ENCODE assay signal across 8 mouse cellular contexts in the genomic region with DNA sequence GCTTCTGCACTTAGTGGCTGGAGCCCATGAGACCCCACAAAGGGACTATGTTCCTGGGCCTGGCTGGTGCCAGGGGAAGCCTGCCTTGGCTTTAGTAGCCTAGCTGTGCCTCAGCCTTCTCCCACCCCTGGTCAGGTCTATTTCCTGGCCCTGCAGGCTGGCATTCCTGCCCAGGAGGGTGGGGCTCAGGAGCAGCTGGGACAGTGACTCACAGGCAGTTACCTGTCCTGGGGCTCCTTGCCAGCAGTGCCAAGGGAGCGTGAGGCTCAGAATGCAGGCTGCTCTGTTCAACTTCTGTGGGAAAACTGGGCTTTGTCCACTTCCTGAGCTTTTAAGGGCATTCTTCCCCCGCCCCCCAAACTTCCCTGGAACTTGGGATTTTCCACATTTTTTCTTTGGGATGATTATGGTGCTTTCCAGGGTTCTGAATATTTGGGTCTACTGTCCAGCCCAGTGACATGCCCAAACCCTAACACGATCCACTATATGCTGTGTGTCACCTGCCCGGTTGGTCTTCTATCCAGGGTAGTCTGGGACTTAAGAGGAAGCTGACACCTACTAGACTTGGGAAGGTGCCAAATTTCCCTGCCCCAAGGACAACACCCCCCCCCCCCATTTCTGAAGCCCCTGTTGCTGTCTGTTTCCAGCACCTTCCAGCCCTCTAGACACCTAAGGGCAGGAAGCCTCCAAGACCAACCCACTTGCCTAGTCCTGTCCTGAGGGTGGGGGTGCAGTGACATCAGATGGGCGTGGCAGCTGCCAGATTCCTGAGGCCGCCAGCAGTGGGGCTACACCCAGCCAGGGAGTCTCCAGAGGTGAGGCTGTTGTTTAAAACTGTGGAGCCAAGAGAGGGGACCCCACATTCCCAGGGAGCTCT. TPM values are rescaled to one million over a fixed set of nuclear protein-coding genes. Genes with fewer than 3 reads are reported as not detected.
DNase-seq lines count a peak whose midpoint lies in the region; ATAC-seq and TF ChIP-seq lines count a peak whose summit lies in the region.

No protein-coding gene starts in this region.

- WGBS in kidney, embryonic 16.5 days: 65% methylated on average over 6 of the region's 6 CpGs
- WGBS in kidney, adult 2 months: 64% methylated on average over 6 of the region's 6 CpGs
- WGBS in liver, embryonic 15.5 days (ENCODE audit: insufficient replicate concordance): 39% methylated on average over 6 of the region's 6 CpGs
- 81% methylated on average over 6 of the region's 6 CpGs for WGBS in midbrain, postnatal 0 days

- no peak overlapping the region for H3K4me2 ChIP-seq in kidney, embryonic 16.5 days (replicated peaks; ENCODE audit: low read depth, low read length)
- no peak overlapping the region for H3K4me2 ChIP-seq in liver, embryonic 15.5 days
- no peak overlapping the region for H3K4me2 ChIP-seq in midbrain, postnatal 0 days (ENCODE audit: low read depth, low read length, poor library complexity, severe bottlenecking)

- H3K9ac ChIP-seq in kidney, embryonic 16.5 days (replicated peaks; ENCODE audit: low read length): no peak overlapping the region
- H3K9ac ChIP-seq in liver, embryonic 15.5 days: no peak overlapping the region
- H3K9ac ChIP-seq in midbrain, postnatal 0 days (replicated peaks; ENCODE audit: low read length, poor library complexity, severe bottlenecking): no peak overlapping the region

- H3K9me3 ChIP-seq in kidney, embryonic 16.5 days (ENCODE audit: low read length): no peaks in the 10 kb centered on the region
- no peaks in the 10 kb centered on the region for H3K9me3 ChIP-seq in liver, embryonic 15.5 days (replicated peaks)
- H3K9me3 ChIP-seq in midbrain, postnatal 0 days (ENCODE audit: low read length): no peaks in the 10 kb centered on the region

- no peak for TF ChIP-seq CTCF in kidney, adult 2 months (conservative IDR thresholded peaks at IDR 0.05; ENCODE audit: insufficient read depth, insufficient read length, low read depth, low read length)
- no peak for TF ChIP-seq CTCF in midbrain, postnatal 0 days (IDR thresholded peaks at IDR 0.05)

- no peaks in the 10 kb centered on the region; the same call in 1 of the 2 replicates for H3K4me1 ChIP-seq in kidney, embryonic 16.5 days (ENCODE audit: insufficient read depth, low read length)
- H3K4me1 ChIP-seq in kidney, adult 2 months (ENCODE audit: control insufficient read depth, insufficient read depth, low read length): no peaks in the 10 kb centered on the region
- 0 out of 2 replicates have a peak, but pooled peaks cover 5% of the 10 kb centered on the region for H3K4me1 ChIP-seq in liver, embryonic 15.5 days (replicated peaks)
- H3K4me1 ChIP-seq in midbrain, postnatal 0 days (ENCODE audit: insufficient read depth, low read length): no peaks in the 10 kb centered on the region

- no peak for DNase-seq in kidney, adult 2 months
- DNase-seq in cerebellum, adult 9-11 months: peak; percentile 65
- peak; percentile 89 for DNase-seq in urinary bladder, postnatal 14 days (ENCODE audit: low spot score)
- no peak for DNase-seq in layer of hippocampus, adult 9-10 months (ENCODE audit: low spot score)
- no peak for DNase-seq in midbrain, postnatal 0 days (ENCODE audit: low spot score)
- DNase-seq in adrenal gland, postnatal 14 days: no peak

- no peaks in the 10 kb centered on the region for H3K36me3 ChIP-seq in kidney, embryonic 16.5 days (ENCODE audit: insufficient read depth, low read length)
- H3K36me3 ChIP-seq in kidney, adult 2 months (ENCODE audit: control insufficient read depth, insufficient read depth, low read length): no peaks in the 10 kb centered on the region
- H3K36me3 ChIP-seq in liver, embryonic 15.5 days (replicated peaks): no peaks in the 10 kb centered on the region
- H3K36me3 ChIP-seq in midbrain, postnatal 0 days (ENCODE audit: insufficient read depth, low read length): no peaks in the 10 kb centered on the region

- peak; percentile 66; the same call in 1 of the 2 replicates for ATAC-seq in kidney, embryonic 16.5 days (ENCODE audit: low FRiP score, low TSS enrichment)
- ATAC-seq in liver, embryonic 15.5 days (ENCODE audit: insufficient read depth): peak; percentile 4; the same call in 1 of the 2 replicates
- no peak for ATAC-seq in midbrain, postnatal 0 days (ENCODE audit: low FRiP score)

- no peak overlapping the region for H3K27ac ChIP-seq in kidney, embryonic 16.5 days (ENCODE audit: low read length)
- H3K27ac ChIP-seq in kidney, adult 2 months (ENCODE audit: insufficient read depth, low read depth, low read length): no peak overlapping the region
- no peak overlapping the region for H3K27ac ChIP-seq in liver, embryonic 15.5 days (replicated peaks)
- H3K27ac ChIP-seq in midbrain, postnatal 0 days (ENCODE audit: low read depth, low read length): no peak overlapping the region

- no peak overlapping the region for H3K4me3 ChIP-seq in kidney, embryonic 16.5 days (ENCODE audit: low read length)
- no peak overlapping the region for H3K4me3 ChIP-seq in kidney, adult 2 months (ENCODE audit: insufficient read depth, low read depth, low read length)
- no peak overlapping the region for H3K4me3 ChIP-seq in liver, embryonic 15.5 days (replicated peaks)
- H3K4me3 ChIP-seq in midbrain, postnatal 0 days (ENCODE audit: low read depth, low read length): no peak overlapping the region

- no peak for TF ChIP-seq POLR2A in kidney, adult 2 months (IDR thresholded peaks at IDR 0.05; ENCODE audit: low read depth, low read length)

- H3K27me3 ChIP-seq in kidney, embryonic 16.5 days (ENCODE audit: insufficient read depth, low read length): no peaks in the 10 kb centered on the region
- no peaks in the 10 kb centered on the region for H3K27me3 ChIP-seq in kidney, adult 2 months (replicated peaks; ENCODE audit: control insufficient read depth, insufficient read depth, low read length)
- H3K27me3 ChIP-seq in liver, embryonic 15.5 days: no peaks in the 10 kb centered on the region
- no peaks in the 10 kb centered on the region for H3K27me3 ChIP-seq in midbrain, postnatal 0 days (ENCODE audit: insufficient read depth, low read length)

RNA-seq across cellular contexts. Expression of a gene that starts 28.4 kb away (rescaled TPM):
- polyA plus RNA-seq in kidney, embryonic 16.5 days (2015; fragmentation: Nextera tagmentation; extraction: Ambion mirVana): 39.8 and 55.9 TPM in 2 replicates
- polyA plus RNA-seq in kidney, adult 2 months (2012; rRNA removed): 175 and 201 TPM in 2 replicates
- polyA plus RNA-seq in liver, embryonic 15.5 days (2015; fragmentation: Nextera tagmentation; extraction: Ambion mirVana): 105 and 146 TPM in 2 replicates
- total RNA-seq in midbrain, postnatal 0 days (2014; rRNA removed): 5.3 and 8.6 TPM in 2 replicates
- polyA plus RNA-seq in midbrain, postnatal 0 days (2015; fragmentation: Nextera tagmentation; extraction: Ambion mirVana): 5.8 and 6.5 TPM in 2 replicates
- total RNA-seq in adrenal gland, postnatal 14 days (2021): 163 and 182 TPM in 2 replicates

RNA-seq across cellular contexts. Expression of a gene that starts 37.6 kb away (rescaled TPM):
- polyA plus RNA-seq in kidney, embryonic 16.5 days (2015; fragmentation: Nextera tagmentation; extraction: Ambion mirVana): 2.6 and 4.6 TPM in 2 replicates
- 125 and 136 TPM in 2 replicates for polyA plus RNA-seq in kidney, adult 2 months (2012; rRNA removed)
- polyA plus RNA-seq in liver, embryonic 15.5 days (2015; fragmentation: Nextera tagmentation; extraction: Ambion mirVana): 12.7 and 19.5 TPM in 2 replicates
- 2.7 and 3.0 TPM in 2 replicates for total RNA-seq in midbrain, postnatal 0 days (2014; rRNA removed)
- 2.8 and 3.4 TPM in 2 replicates for polyA plus RNA-seq in midbrain, postnatal 0 days (2015; fragmentation: Nextera tagmentation; extraction: Ambion mirVana)
- total RNA-seq in adrenal gland, postnatal 14 days (2021): 26.4 and 82.7 TPM in 2 replicates

Comparison
In these comparisons a context has a peak if more than half of its experiments do, and no peak if none do; other contexts are left out.
1. DNase-seq: peak in cerebellum, adult 9-11 months (single experiment) and urinary bladder, postnatal 14 days (single experiment); none in kidney, adult 2 months (single experiment), layer of hippocampus, adult 9-10 months (single experiment), midbrain, postnatal 0 days (single experiment) and adrenal gland, postnatal 14 days (single experiment).